Mouse (Mus musculus): ENCODE data around the gene Carmil1. TPM values are rescaled to one million over a fixed set of nuclear protein-coding genes. Genes with fewer than 3 reads are reported as not detected.

Gene Carmil1
- polyA plus RNA-seq, 1 experiment = 2.6 TPM

DNA sequence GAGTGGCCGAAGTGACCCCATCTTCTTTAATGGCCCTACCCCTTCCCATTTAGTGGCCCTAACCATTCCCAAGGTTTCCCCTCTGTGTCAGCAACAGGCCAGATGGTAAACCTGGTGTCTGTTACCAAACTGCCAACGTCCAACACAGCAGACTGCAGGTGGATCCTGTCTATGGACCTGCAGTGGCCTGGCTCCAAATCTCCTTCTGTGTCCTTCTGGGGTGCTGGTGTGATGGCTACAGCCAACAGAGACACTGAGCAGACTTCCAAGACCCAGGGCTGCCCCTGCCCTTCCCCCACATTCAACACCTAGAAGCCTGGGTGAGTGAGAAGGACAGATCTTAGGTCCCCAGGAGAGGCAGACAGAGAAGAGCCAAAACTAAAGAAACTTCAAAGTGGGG lies 93.6 kb downstream of the Carmil1 start:
- H3ac ChIP-seq (ENCODE audit: control insufficient read depth, insufficient read length) = no peak overlapping the region
- H3K27me3 ChIP-seq (ENCODE audit: control insufficient read depth, insufficient read depth, insufficient read length) = no peaks in the 10 kb centered on the region
- TF ChIP-seq REST (IDR thresholded peaks at IDR 0.05; ENCODE audit: insufficient read depth, insufficient read length) (no peak), MAX (IDR thresholded peaks at IDR 0.05; ENCODE audit: low read depth) (no peak), TCF12 (IDR thresholded peaks at IDR 0.05; ENCODE audit: insufficient read depth, poor library complexity, severe bottlenecking) (no peak), POLR2A (IDR thresholded peaks at IDR 0.05; ENCODE audit: insufficient read length, low read depth) (no peak), POLR2AphosphoS2 (IDR thresholded peaks at IDR 0.05; ENCODE audit: insufficient read length, low read depth) (no peak), TCF3 (IDR thresholded peaks at IDR 0.05; ENCODE audit: insufficient read length, low read depth) (no peak), USF1 (IDR thresholded peaks at IDR 0.05; ENCODE audit: low read depth) (no peak), MYOD1 (IDR thresholded peaks at IDR 0.05; ENCODE audit: control insufficient read depth in 1 of 3, insufficient read length in 2 of 3, low read depth in 2 of 3) (no peak), CEBPB (IDR thresholded peaks at IDR 0.05; ENCODE audit: insufficient read depth, poor library complexity, severe bottlenecking) (no peak), SRF (IDR thresholded peaks at IDR 0.05; ENCODE audit: control insufficient read depth, insufficient read length, low read depth) (no peak), MYOG (IDR thresholded peaks at IDR 0.05; ENCODE audit: control insufficient read depth in 1 of 3, insufficient read depth in 1 of 3, insufficient read length in 2 of 3, low read depth in 2 of 3) (no peak), E2F4 (IDR thresholded peaks at IDR 0.05; ENCODE audit: insufficient read depth) (no peak)
- no peak overlapping the region for H3K4me2 ChIP-seq (ENCODE audit: low read depth)
- no peak overlapping the region for H3K4me3 ChIP-seq
- no peaks in the 10 kb centered on the region for H3K36me3 ChIP-seq (ENCODE audit: control insufficient read depth, insufficient read depth)
- H3K79me2 ChIP-seq (ENCODE audit: control insufficient read depth, insufficient read depth) = no peaks in the 10 kb centered on the region

DNA sequence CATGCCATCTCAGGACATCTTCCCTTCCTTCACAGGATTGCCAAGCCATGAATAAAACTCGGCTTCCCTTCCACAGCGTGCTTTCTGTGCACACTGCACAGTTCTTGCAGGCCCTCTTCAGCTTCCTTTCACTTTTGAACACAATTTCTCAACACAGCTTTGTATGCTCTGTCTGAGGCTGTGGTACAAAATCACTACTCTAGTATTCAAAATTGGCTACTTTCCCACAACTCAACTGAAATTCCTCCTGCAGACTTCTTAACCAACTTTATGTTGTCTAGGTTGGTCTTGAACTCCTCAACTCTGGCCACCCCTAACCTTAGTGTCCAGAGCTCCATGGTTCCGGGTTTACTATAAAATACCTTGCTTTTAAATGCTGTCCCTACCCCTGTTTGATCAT lies 95.0 kb downstream of the Carmil1 start:
- no peak overlapping the region for H3K4me3 ChIP-seq
- H3ac ChIP-seq (ENCODE audit: control insufficient read depth, insufficient read length) = no peak overlapping the region
- H3K27me3 ChIP-seq (ENCODE audit: control insufficient read depth, insufficient read depth, insufficient read length) = no peaks in the 10 kb centered on the region
- TF ChIP-seq TCF3 (IDR thresholded peaks at IDR 0.05; ENCODE audit: insufficient read length, low read depth) = no peak
- no peak for TF ChIP-seq TCF12 (IDR thresholded peaks at IDR 0.05; ENCODE audit: insufficient read depth, poor library complexity, severe bottlenecking)
- no peak for TF ChIP-seq POLR2A (IDR thresholded peaks at IDR 0.05; ENCODE audit: insufficient read length, low read depth)
- TF ChIP-seq MYOG (IDR thresholded peaks at IDR 0.05; ENCODE audit: control insufficient read depth in 1 of 3, insufficient read depth in 1 of 3, insufficient read length in 2 of 3, low read depth in 2 of 3) = no peak
- no peak for TF ChIP-seq REST (IDR thresholded peaks at IDR 0.05; ENCODE audit: insufficient read depth, insufficient read length)
- no peak for TF ChIP-seq USF1 (IDR thresholded peaks at IDR 0.05; ENCODE audit: low read depth)
- no peak for TF ChIP-seq MAX (IDR thresholded peaks at IDR 0.05; ENCODE audit: low read depth)
- no peak for TF ChIP-seq MYOD1 (IDR thresholded peaks at IDR 0.05; ENCODE audit: control insufficient read depth in 1 of 3, insufficient read length in 2 of 3, low read depth in 2 of 3)
- TF ChIP-seq POLR2AphosphoS2 (IDR thresholded peaks at IDR 0.05; ENCODE audit: insufficient read length, low read depth) = no peak
- TF ChIP-seq CEBPB (IDR thresholded peaks at IDR 0.05; ENCODE audit: insufficient read depth, poor library complexity, severe bottlenecking) = no peak
- no peak for TF ChIP-seq SRF (IDR thresholded peaks at IDR 0.05; ENCODE audit: control insufficient read depth, insufficient read length, low read depth)
- no peak for TF ChIP-seq E2F4 (IDR thresholded peaks at IDR 0.05; ENCODE audit: insufficient read depth)
- no peak overlapping the region for H3K4me2 ChIP-seq (ENCODE audit: low read depth)
- no peaks in the 10 kb centered on the region for H3K79me2 ChIP-seq (ENCODE audit: control insufficient read depth, insufficient read depth)
- H3K36me3 ChIP-seq (ENCODE audit: control insufficient read depth, insufficient read depth) = no peaks in the 10 kb centered on the region

DNA sequence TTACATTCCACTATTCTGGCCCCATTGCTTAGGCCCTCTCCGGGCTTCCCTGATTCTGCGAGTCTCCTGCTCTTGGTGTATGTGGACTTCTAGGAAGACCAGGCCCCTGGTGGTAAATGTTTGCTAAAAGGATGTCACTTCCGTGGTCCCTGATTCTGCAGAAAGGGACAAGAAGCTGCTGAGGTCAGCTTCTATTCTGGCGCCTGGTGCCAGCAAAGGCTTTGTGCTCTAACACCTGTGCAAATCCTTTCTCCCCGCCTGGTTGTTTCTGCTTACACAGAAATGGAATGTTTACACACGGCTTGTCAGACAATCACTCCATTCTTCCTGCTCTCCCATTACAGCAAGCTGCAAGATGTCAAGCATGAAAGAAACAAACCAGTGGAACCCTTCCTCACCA lies 97.7 kb downstream of the Carmil1 start:
- TF ChIP-seq POLR2AphosphoS2 (IDR thresholded peaks at IDR 0.05; ENCODE audit: insufficient read length, low read depth) = no peak
- no peak for TF ChIP-seq MYOG (IDR thresholded peaks at IDR 0.05; ENCODE audit: control insufficient read depth in 1 of 3, insufficient read depth in 1 of 3, insufficient read length in 2 of 3, low read depth in 2 of 3)
- no peak for TF ChIP-seq MAX (IDR thresholded peaks at IDR 0.05; ENCODE audit: low read depth)
- no peak for TF ChIP-seq TCF3 (IDR thresholded peaks at IDR 0.05; ENCODE audit: insufficient read length, low read depth)
- no peak for TF ChIP-seq REST (IDR thresholded peaks at IDR 0.05; ENCODE audit: insufficient read depth, insufficient read length)
- TF ChIP-seq POLR2A (IDR thresholded peaks at IDR 0.05; ENCODE audit: insufficient read length, low read depth) = no peak
- no peak for TF ChIP-seq USF1 (IDR thresholded peaks at IDR 0.05; ENCODE audit: low read depth)
- TF ChIP-seq TCF12 (IDR thresholded peaks at IDR 0.05; ENCODE audit: insufficient read depth, poor library complexity, severe bottlenecking) = no peak
- TF ChIP-seq CEBPB (IDR thresholded peaks at IDR 0.05; ENCODE audit: insufficient read depth, poor library complexity, severe bottlenecking) = no peak
- TF ChIP-seq SRF (IDR thresholded peaks at IDR 0.05; ENCODE audit: control insufficient read depth, insufficient read length, low read depth) = no peak
- no peak for TF ChIP-seq E2F4 (IDR thresholded peaks at IDR 0.05; ENCODE audit: insufficient read depth)
- Histone ChIP-seq H3ac (ENCODE audit: control insufficient read depth, insufficient read length) (no peak overlapping the region), H3K4me3 (no peak overlapping the region), H3K27me3 (ENCODE audit: control insufficient read depth, insufficient read depth, insufficient read length) (no peaks in the 10 kb centered on the region), H3K4me2 (ENCODE audit: low read depth) (no peak overlapping the region), H3K36me3 (ENCODE audit: control insufficient read depth, insufficient read depth) (no peaks in the 10 kb centered on the region), H3K79me2 (ENCODE audit: control insufficient read depth, insufficient read depth) (no peaks in the 10 kb centered on the region)

DNA sequence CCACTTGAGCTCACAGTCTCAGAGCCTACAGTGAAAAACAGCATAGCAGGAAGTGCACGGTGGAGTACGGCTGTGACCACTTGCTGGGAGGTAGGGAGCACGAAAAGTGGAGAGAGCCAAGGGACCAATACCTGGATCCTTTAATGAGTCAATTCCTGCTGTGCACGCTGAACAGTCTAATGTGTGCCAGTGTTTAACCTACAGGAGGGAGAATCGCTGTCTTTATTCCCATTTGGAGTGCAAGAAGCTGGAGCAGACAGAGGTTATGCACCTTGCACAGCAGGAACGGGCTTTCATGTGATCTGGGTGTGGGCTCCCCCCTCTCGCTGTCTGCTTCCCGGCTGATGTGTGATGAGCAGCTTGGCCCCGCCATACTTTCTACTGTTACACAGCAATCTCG lies 101.1 kb downstream of the Carmil1 start:
- no peak for TF ChIP-seq TCF3 (IDR thresholded peaks at IDR 0.05; ENCODE audit: insufficient read length, low read depth)
- no peak for TF ChIP-seq TCF12 (IDR thresholded peaks at IDR 0.05; ENCODE audit: insufficient read depth, poor library complexity, severe bottlenecking)
- TF ChIP-seq MYOD1 (IDR thresholded peaks at IDR 0.05; ENCODE audit: control insufficient read depth in 1 of 3, insufficient read length in 2 of 3, low read depth in 2 of 3) = no peak
- TF ChIP-seq MAX (IDR thresholded peaks at IDR 0.05; ENCODE audit: low read depth) = no peak
- TF ChIP-seq POLR2AphosphoS2 (IDR thresholded peaks at IDR 0.05; ENCODE audit: insufficient read length, low read depth) = no peak
- TF ChIP-seq CEBPB (IDR thresholded peaks at IDR 0.05; ENCODE audit: insufficient read depth, poor library complexity, severe bottlenecking) = no peak
- no peak for TF ChIP-seq E2F4 (IDR thresholded peaks at IDR 0.05; ENCODE audit: insufficient read depth)
- no peak for TF ChIP-seq USF1 (IDR thresholded peaks at IDR 0.05; ENCODE audit: low read depth)
- no peak for TF ChIP-seq MYOG (IDR thresholded peaks at IDR 0.05; ENCODE audit: control insufficient read depth in 1 of 3, insufficient read depth in 1 of 3, insufficient read length in 2 of 3, low read depth in 2 of 3)
- no peaks in the 10 kb centered on the region for H3K27me3 ChIP-seq (ENCODE audit: control insufficient read depth, insufficient read depth, insufficient read length)
- H3K4me2 ChIP-seq (ENCODE audit: low read depth) = no peak overlapping the region
- H3K4me3 ChIP-seq = no peak overlapping the region
- no peaks in the 10 kb centered on the region for H3K79me2 ChIP-seq (ENCODE audit: control insufficient read depth, insufficient read depth)
- no peaks in the 10 kb centered on the region for H3K36me3 ChIP-seq (ENCODE audit: control insufficient read depth, insufficient read depth)
- H3ac ChIP-seq (ENCODE audit: control insufficient read depth, insufficient read length) = no peak overlapping the region

All from myocyte (in vitro differentiated cells).